Mouse (Mus musculus): Measurements from ENCODE around the gene Olfr1499.
"Not testable (repeated sequence)": the region's sequence is repeated elsewhere in the genome, so short reads cannot be mapped to it uniquely, and the experiment has no call there.

GRCm38 (mm10) chr19:13805486-13805885 is 13.8 kb downstream of the Olfr1499 start:
- not testable (repeated sequence) for TF ChIP-seq ZNF384 (IDR thresholded peaks at IDR 0.05; ENCODE audit: low read depth, low read length); GATA1 (IDR thresholded peaks at IDR 0.05; ENCODE audit: low read depth, low read length); ZMIZ1 (IDR thresholded peaks at IDR 0.05; ENCODE audit: low read depth, low read length); SIN3A (IDR thresholded peaks at IDR 0.05; ENCODE audit: low read length); E2F4 (IDR thresholded peaks at IDR 0.05; ENCODE audit: borderline replicate concordance, low read depth, low read length); CTCF (IDR thresholded peaks at IDR 0.05 in 2 of 3, conservative IDR thresholded peaks at IDR 0.05 in 1 of 3; ENCODE audit: control insufficient read depth in 1 of 3, insufficient read depth in 1 of 3, low read depth in 2 of 3, low read length in 3 of 3, poor library complexity in 1 of 3, severe bottlenecking in 1 of 3); TCF12 (IDR thresholded peaks at IDR 0.05; ENCODE audit: low read depth, low read length); USF1 (IDR thresholded peaks at IDR 0.05; ENCODE audit: low read depth, low read length); POLR2A (IDR thresholded peaks at IDR 0.05; ENCODE audit: control insufficient read depth in 1 of 2, insufficient read depth in 1 of 2, low read depth in 1 of 2, low read length in 2 of 2, poor library complexity in 1 of 2)
